25 mouse cellular contexts compared by ENCODE assay signal in genomic region chr10:111748482-111748881, GRCm38 (mm10).
DNase-seq lines count a peak whose midpoint lies in the region; ATAC-seq and TF ChIP-seq lines count a peak whose summit lies in the region.
"Had no signal": no experiment of that assay in that cellular context is flagged by ENCODE, and none has a peak within 500 bp of the region (broad histone marks: within the 10 kb centered on the region; RNA-seq: fewer than 3 reads in every experiment).

No protein-coding gene starts in this region.

- TF ChIP-seq CTCF in midbrain, postnatal 0 days (IDR thresholded peaks at IDR 0.05): no peak

- H3K4me1 ChIP-seq in midbrain, embryonic 14.5 days (ENCODE audit: control insufficient read depth, insufficient read depth, low read length): no peaks in the 10 kb centered on the region
- no peaks in the 10 kb centered on the region for H3K4me1 ChIP-seq in midbrain, postnatal 0 days (ENCODE audit: insufficient read depth, low read length)
- no peaks in the 10 kb centered on the region; the same call in 1 of the 2 replicates for H3K4me1 ChIP-seq in embryonic facial prominence, embryonic 11.5 days (ENCODE audit: control insufficient read depth, insufficient read depth, low read length)
- H3K4me1 ChIP-seq in limb, embryonic 14.5 days (ENCODE audit: control insufficient read depth, insufficient read depth, low read length): peaks cover 2% of the 10 kb centered on the region; the same call in 1 of the 2 replicates

- H3K36me3 ChIP-seq in midbrain, embryonic 14.5 days (ENCODE audit: control insufficient read depth, insufficient read depth, low read length): no peaks in the 10 kb centered on the region
- no peaks in the 10 kb centered on the region for H3K36me3 ChIP-seq in midbrain, postnatal 0 days (ENCODE audit: insufficient read depth, low read length)
- H3K36me3 ChIP-seq in embryonic facial prominence, embryonic 11.5 days (replicated peaks; ENCODE audit: control insufficient read depth, insufficient read depth, low read depth, low read length): no peaks in the 10 kb centered on the region
- H3K36me3 ChIP-seq in limb, embryonic 14.5 days (ENCODE audit: control insufficient read depth, insufficient read depth, low read length): no peaks in the 10 kb centered on the region
- H3K36me3 ChIP-seq: embryonic facial prominence, embryonic 12.5 days; heart, embryonic 10.5 days had no signal

- H3K9me3 ChIP-seq in midbrain, embryonic 14.5 days (ENCODE audit: control insufficient read depth, low read length): no peaks in the 10 kb centered on the region
- no peaks in the 10 kb centered on the region for H3K9me3 ChIP-seq in midbrain, postnatal 0 days (ENCODE audit: low read length)
- no peaks in the 10 kb centered on the region for H3K9me3 ChIP-seq in embryonic facial prominence, embryonic 11.5 days (replicated peaks; ENCODE audit: control insufficient read depth, low read length)
- H3K9me3 ChIP-seq in limb, embryonic 14.5 days (ENCODE audit: control insufficient read depth, low read length): no peaks in the 10 kb centered on the region
- H3K9me3 ChIP-seq: embryonic facial prominence, embryonic 12.5 days; heart, embryonic 10.5 days had no signal

- H3K27ac ChIP-seq in midbrain, embryonic 14.5 days (replicated peaks; ENCODE audit: low read depth, low read length): no peak overlapping the region
- no peak overlapping the region for H3K27ac ChIP-seq in midbrain, postnatal 0 days (ENCODE audit: low read depth, low read length)
- H3K27ac ChIP-seq in embryonic facial prominence, embryonic 11.5 days (replicated peaks; ENCODE audit: low read depth, low read length): no peak overlapping the region
- no peak overlapping the region for H3K27ac ChIP-seq in limb, embryonic 14.5 days (replicated peaks; ENCODE audit: low read depth, low read length)
- H3K27ac ChIP-seq: embryonic facial prominence, embryonic 12.5 days; heart, embryonic 10.5 days had no signal

- ATAC-seq in midbrain, embryonic 14.5 days (ENCODE audit: low FRiP score, low TSS enrichment): no peak
- ATAC-seq in midbrain, postnatal 0 days (ENCODE audit: low FRiP score): no peak
- ATAC-seq in embryonic facial prominence, embryonic 11.5 days (replicated peaks; ENCODE audit: insufficient number of reproducible peaks, low FRiP score, low TSS enrichment, low read depth): no peak
- peak; percentile 70; the same call in 1 of the 2 replicates for ATAC-seq in limb, embryonic 14.5 days (ENCODE audit: low FRiP score, low read depth)
- ATAC-seq: forebrain, embryonic 16.5 days; hindbrain, embryonic 16.5 days; intestine, embryonic 16.5 days; lung, postnatal 0 days had no signal

- H3K9ac ChIP-seq in midbrain, embryonic 14.5 days (replicated peaks; ENCODE audit: low read length): no peak overlapping the region
- H3K9ac ChIP-seq in midbrain, postnatal 0 days (replicated peaks; ENCODE audit: low read length, poor library complexity, severe bottlenecking): no peak overlapping the region
- no peak overlapping the region for H3K9ac ChIP-seq in embryonic facial prominence, embryonic 11.5 days (replicated peaks; ENCODE audit: low read length)
- no peak overlapping the region for H3K9ac ChIP-seq in limb, embryonic 14.5 days (ENCODE audit: low read depth, low read length, severe bottlenecking)
- H3K9ac ChIP-seq: embryonic facial prominence, embryonic 12.5 days had no signal

- no peak for TF ChIP-seq POLR2A in limb, embryonic 14.5 days (IDR thresholded peaks at IDR 0.05; ENCODE audit: borderline replicate concordance, extremely low read depth, insufficient read depth, insufficient read length)

- 54% methylated on average over 3 of the region's 3 CpGs for WGBS in midbrain, embryonic 14.5 days
- WGBS in midbrain, postnatal 0 days: 48% methylated on average over 3 of the region's 3 CpGs
- WGBS in embryonic facial prominence, embryonic 11.5 days: 25% methylated on average over 3 of the region's 3 CpGs
- WGBS in limb, embryonic 14.5 days: 10% methylated on average over 3 of the region's 3 CpGs

- H3K4me3 ChIP-seq in midbrain, embryonic 14.5 days (replicated peaks; ENCODE audit: low read depth, low read length): no peak overlapping the region
- no peak overlapping the region for H3K4me3 ChIP-seq in midbrain, postnatal 0 days (ENCODE audit: low read depth, low read length)
- H3K4me3 ChIP-seq in embryonic facial prominence, embryonic 11.5 days (ENCODE audit: low read depth, low read length): no peak overlapping the region
- no peak overlapping the region for H3K4me3 ChIP-seq in limb, embryonic 14.5 days (replicated peaks; ENCODE audit: low read length)
- H3K4me3 ChIP-seq: embryonic facial prominence, embryonic 12.5 days; heart, embryonic 10.5 days had no signal

- intact Hi-C loops in gastrocnemius, postnatal 14 days (cut with DNase I; ENCODE audit: low total_unique reads): no loop called here

- H3K4me2 ChIP-seq in midbrain, embryonic 14.5 days (ENCODE audit: low read length): no peak overlapping the region
- no peak overlapping the region for H3K4me2 ChIP-seq in midbrain, postnatal 0 days (ENCODE audit: low read depth, low read length, poor library complexity, severe bottlenecking)
- H3K4me2 ChIP-seq in embryonic facial prominence, embryonic 11.5 days (ENCODE audit: low read depth, low read length): no peak overlapping the region
- no peak overlapping the region for H3K4me2 ChIP-seq in limb, embryonic 14.5 days (replicated peaks; ENCODE audit: low read depth, low read length, severe bottlenecking)
- H3K4me2 ChIP-seq: embryonic facial prominence, embryonic 12.5 days; midbrain, embryonic 11.5 days had no signal

- H3K27me3 ChIP-seq in midbrain, embryonic 14.5 days (ENCODE audit: control insufficient read depth, insufficient read depth, low read length): no peaks in the 10 kb centered on the region
- H3K27me3 ChIP-seq in midbrain, postnatal 0 days (ENCODE audit: insufficient read depth, low read length): no peaks in the 10 kb centered on the region
- no peaks in the 10 kb centered on the region for H3K27me3 ChIP-seq in embryonic facial prominence, embryonic 11.5 days (ENCODE audit: control insufficient read depth, insufficient read depth, low read length)
- no peaks in the 10 kb centered on the region for H3K27me3 ChIP-seq in limb, embryonic 14.5 days (ENCODE audit: control insufficient read depth, insufficient read depth, low read length)
- H3K27me3 ChIP-seq: embryonic facial prominence, embryonic 12.5 days had no signal

- peak; percentile 34 for DNase-seq in embryo, embryonic 10 days (ENCODE audit: low spot score)
- DNase-seq in embryo, embryonic 9.5 days (ENCODE audit: extremely low spot score): no peak
- peak; percentile 41 for DNase-seq in midbrain, embryonic 14.5 days
- no peak for DNase-seq in midbrain, postnatal 0 days (ENCODE audit: low spot score)
- peak; percentile 81 for DNase-seq in embryonic facial prominence, embryonic 11.5 days (ENCODE audit: low spot score)
- DNase-seq in limb, embryonic 14.5 days (ENCODE audit: low spot score): peak; percentile 40
- DNase-seq in gastrocnemius, postnatal 14 days: no peak
- DNase-seq in gastrocnemius, postnatal 25 days: no peak
- DNase-seq: adrenal gland, postnatal 25 days; cerebellum, adult 11-12 months; cerebellum, postnatal 25 days; heart, postnatal 4 days; kidney, adult 9 months; kidney, postnatal 14 days; left cerebral cortex, postnatal 4 days; right cerebral cortex, adult 18-20 months; thymus, adult 18-20 months; thymus, postnatal 4 days had no signal

Comparison
In these comparisons a context has a peak if more than half of its experiments do, and no peak if none do; other contexts are left out.
1. DNase-seq: peak in embryo, embryonic 10 days (single experiment), midbrain, embryonic 14.5 days (single experiment), embryonic facial prominence, embryonic 11.5 days (single experiment) and limb, embryonic 14.5 days (single experiment); none in embryo, embryonic 9.5 days (single experiment), midbrain, postnatal 0 days (single experiment), gastrocnemius, postnatal 14 days (single experiment) and gastrocnemius, postnatal 25 days (single experiment).